Mouse (Mus musculus): ENCODE data around the gene Timp2. TPM values are rescaled to one million over a fixed set of nuclear protein-coding genes. Genes with fewer than 3 reads are reported as not detected.
A peak's percentile ranks its signal among the peaks of the same experiment; 100 is the strongest.
"Not testable (repeated sequence)": the region's sequence is repeated elsewhere in the genome, so short reads cannot be mapped to it uniquely, and the experiment has no call there.

Timp2 gene
- total RNA-seq, 4 experiments from 2014 or later = 95.5 to 261 (median 186) TPM

- DNase-seq = no peak
These were observed 23.2 kb downstream of the Timp2 start for GRCm38 (mm10) chr11:118332376-118332775.

GRCm38 (mm10) chr11:118330777-118331176 lies 24.8 kb downstream of the Timp2 start:
- no peak for DNase-seq

GRCm38 (mm10) chr11:118330361-118330760 lies 25.2 kb downstream of the Timp2 start:
- no peak for DNase-seq

GRCm38 (mm10) chr11:118328947-118329346 lies 26.6 kb downstream of the Timp2 start:
- DNase-seq = no peak

GRCm38 (mm10) chr11:118328511-118328910 lies 27.0 kb downstream of the Timp2 start:
- no peak for DNase-seq

- peak; percentile 22 for DNase-seq
These were observed 28.3 kb downstream of the Timp2 start for GRCm38 (mm10) chr11:118326991-118327971.

- DNase-seq = no peak
These were observed 29.0 kb downstream of the Timp2 start for GRCm38 (mm10) chr11:118326491-118326890.

- no peak for DNase-seq
These were observed 31.0 kb downstream of the Timp2 start for GRCm38 (mm10) chr11:118324541-118324940.

GRCm38 (mm10) chr11:118323974-118324373 lies 31.6 kb downstream of the Timp2 start:
- DNase-seq = no peak

GRCm38 (mm10) chr11:118322647-118323046 lies 32.9 kb downstream of the Timp2 start:
- no peak for DNase-seq

GRCm38 (mm10) chr11:118321971-118322370 lies 33.6 kb downstream of the Timp2 start:
- DNase-seq = no peak

- no peak for DNase-seq
These were observed 34.0 kb downstream of the Timp2 start for GRCm38 (mm10) chr11:118321500-118321899.

GRCm38 (mm10) chr11:118318678-118319077 lies 36.9 kb downstream of the Timp2 start:
- no peak for DNase-seq

- DNase-seq = peak; percentile 20
These were observed 38.4 kb downstream of the Timp2 start for GRCm38 (mm10) chr11:118317129-118317528.

GRCm38 (mm10) chr11:118316231-118316806 lies 39.2 kb downstream of the Timp2 start:
- no peak for DNase-seq

- DNase-seq = no peak
These were observed 43.3 kb downstream of the Timp2 start for GRCm38 (mm10) chr11:118312132-118312723.

- DNase-seq = not testable (repeated sequence)
These were observed 47.6 kb downstream of the Timp2 start for GRCm38 (mm10) chr11:118307962-118308361.

GRCm38 (mm10) chr11:118303959-118304358 lies 51.6 kb downstream of the Timp2 start:
- not testable (repeated sequence) for DNase-seq

- no peak for DNase-seq
These were observed 56.7 kb downstream of the Timp2 start for GRCm38 (mm10) chr11:118298810-118299209.

GRCm38 (mm10) chr11:118297967-118298366 lies 57.6 kb downstream of the Timp2 start:
- DNase-seq = no peak

GRCm38 (mm10) chr11:118295026-118295425 lies 60.5 kb downstream of the Timp2 start:
- DNase-seq = no peak

- no peak for DNase-seq
These were observed 62.9 kb downstream of the Timp2 start for GRCm38 (mm10) chr11:118292671-118293070.
